Mouse (Mus musculus) kidney, embryonic 16.5 days (tissue): ENCODE data around the gene A230072I06Rik. TPM values are rescaled to one million over a fixed set of nuclear protein-coding genes. Genes with fewer than 3 reads are reported as not detected.

Experiments
- ATAC-seq: fragments of 200-750 bp; cut with Nextera tagmentation; 2 replicates; pipeline ENCODE4 v1.8.0; 2017; ENCODE audit warnings: moderate TSS enrichment; ENCODE audit not compliant: low FRiP score, low TSS enrichment
- H3K27ac ChIP-seq: fragments of 300-500 bp; sonication (generic); 2 replicates; pipeline ENCODE4 v1.5.1; 2014; ENCODE audit warnings: low read length
- H3K27me3 ChIP-seq: fragments of 300-500 bp; sonication (generic); 2 replicates; pipeline ENCODE4 v1.6.1; 2014; ENCODE audit warnings: low read length, control low read depth, mixed read lengths; ENCODE audit not compliant: insufficient read depth
- H3K36me3 ChIP-seq: fragments of 300-500 bp; sonication (generic); 2 replicates; pipeline ENCODE4 v1.6.1; 2014; ENCODE audit warnings: low read length, control low read depth, mixed read lengths; ENCODE audit not compliant: insufficient read depth
- H3K4me1 ChIP-seq: fragments of 300-500 bp; sonication (generic); 2 replicates; pipeline ENCODE4 v1.6.1; 2014; ENCODE audit warnings: low read length, control low read depth, mixed read lengths; ENCODE audit not compliant: insufficient read depth
- H3K4me2 ChIP-seq: fragments of 300-500 bp; sonication (generic); replicated peaks from 2 replicates; pipeline ENCODE4 v1.6.1; 2014; ENCODE audit warnings: low read depth, low read length
- H3K4me3 ChIP-seq: fragments of 300-500 bp; sonication (generic); 2 replicates; pipeline ENCODE4 v1.5.1; 2014; ENCODE audit warnings: mild to moderate bottlenecking, low read length
- H3K9ac ChIP-seq: fragments of 300-500 bp; sonication (generic); replicated peaks from 2 replicates; pipeline ENCODE4 v1.6.1; 2014; ENCODE audit warnings: low read length
- H3K9me3 ChIP-seq: fragments of 300-500 bp; sonication (generic); 2 replicates; pipeline ENCODE4 v1.6.1; 2016; ENCODE audit warnings: low read length, control low read depth
- WGBS: fragments of 180-500 bp; shearing (Covaris S2); extraction: QIAGEN DNeasy Blood & Tissue Kit; methylation state at CpG from one replicate; pipeline ENCODE4 v1.1.7; 2014; 5-methylcytosine and 5-hydroxymethylcytosine counted together
- polyA plus RNA-seq: library from polyadenylated mRNA; unstranded; fragments of >200 nt; fragmentation: Nextera tagmentation; extraction: Ambion mirVana; gene quantifications from 2 replicates; pipeline ENCODE4 v1.2.1, GENCODE M21; 2015

The A230072I06Rik gene
- polyA plus RNA-seq, 1 experiment from 2014 or later, result not detected

DNA sequence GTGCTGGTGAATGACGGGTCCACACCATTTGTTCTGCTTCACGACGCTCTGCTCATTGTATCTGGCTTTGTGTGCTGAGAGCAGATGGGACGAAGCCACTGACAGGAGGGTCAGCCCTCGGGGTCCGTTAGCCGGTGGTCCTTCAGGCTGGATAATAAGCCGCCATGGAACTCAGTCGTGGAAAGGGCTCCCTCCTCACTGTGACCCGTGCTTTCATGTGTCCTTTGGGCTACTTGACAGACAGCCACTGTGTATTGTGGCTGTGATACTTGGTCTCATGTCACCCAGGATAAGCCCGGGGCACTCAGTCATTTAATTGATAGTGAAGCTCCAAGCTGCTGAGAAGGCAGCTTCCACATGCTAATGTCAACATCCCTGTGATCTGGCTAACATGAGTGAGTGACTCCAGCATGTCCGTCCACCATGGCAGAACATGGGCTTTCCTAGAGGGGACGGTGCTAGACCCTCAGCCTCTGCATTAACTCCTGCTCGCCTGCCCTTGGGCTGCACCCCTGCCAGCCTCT is 10.3 kb upstream of the A230072I06Rik start:
- WGBS, result 28% methylated on average over 14 of the region's 14 CpGs
- H3K9ac ChIP-seq, result no peak overlapping the region
- no peak overlapping the region for H3K27ac ChIP-seq
- no peak overlapping the region for H3K4me3 ChIP-seq
- H3K27me3 ChIP-seq, result peaks cover 8% of the 10 kb centered on the region; the same call in 1 of the 2 replicates
- no peaks in the 10 kb centered on the region for H3K36me3 ChIP-seq
- no peaks in the 10 kb centered on the region for H3K4me1 ChIP-seq
- H3K4me2 ChIP-seq, result no peak overlapping the region
- 0 out of 2 replicates have a peak, but pooled peaks have one; percentile 23 for ATAC-seq
- no peaks in the 10 kb centered on the region for H3K9me3 ChIP-seq

GRCm38 (mm10) chr8:12279482-12280192 is 1.0 kb downstream of the A230072I06Rik start:
- H3K27ac ChIP-seq, result peak overlapping the region; percentile 40; the same call in 1 of the 2 replicates

GRCm38 (mm10) chr8:12282128-12282527 is 3.5 kb downstream of the A230072I06Rik start:
- Histone ChIP-seq H3K27ac (no peak overlapping the region), H3K9me3 (no peaks in the 10 kb centered on the region), H3K4me1 (peaks cover 17% of the 10 kb centered on the region), H3K27me3 (no peaks in the 10 kb centered on the region), H3K4me2 (no peak overlapping the region), H3K36me3 (no peaks in the 10 kb centered on the region), H3K4me3 (no peak overlapping the region), H3K9ac (no peak overlapping the region)
- WGBS, result 73% methylated on average over 22 of the region's 22 CpGs
- ATAC-seq, result no peak

More at GRCm38 (mm10) chr8:12279482-12280192, 1.0 kb downstream of the A230072I06Rik start:
- Histone ChIP-seq H3K9me3 (no peaks in the 10 kb centered on the region), H3K27me3 (no peaks in the 10 kb centered on the region), H3K9ac (0 out of 2 replicates have a peak overlapping the region, but pooled peaks have one; percentile 39), H3K4me3 (no peak overlapping the region), H3K4me2 (no peak overlapping the region), H3K4me1 (peaks cover 17% of the 10 kb centered on the region), H3K36me3 (no peaks in the 10 kb centered on the region)
- 51% methylated on average over 13 of the region's 13 CpGs for WGBS
- peak; percentile 51 for ATAC-seq

- ATAC-seq, result no peak
- Histone ChIP-seq H3K27me3 (no peaks in the 10 kb centered on the region), H3K9ac (no peak overlapping the region), H3K9me3 (no peaks in the 10 kb centered on the region), H3K4me1 (peaks cover 5% of the 10 kb centered on the region; the same call in 1 of the 2 replicates), H3K4me3 (no peak overlapping the region), H3K27ac (no peak overlapping the region), H3K36me3 (no peaks in the 10 kb centered on the region), H3K4me2 (no peak overlapping the region)
Measured at GRCm38 (mm10) chr8:12290551-12290950, 11.9 kb downstream of the A230072I06Rik start.

GRCm38 (mm10) chr8:12298326-12298950 is 19.8 kb downstream of the A230072I06Rik start:
- no peak overlapping the region for H3K4me3 ChIP-seq
- no peak for ATAC-seq
- no peaks in the 10 kb centered on the region for H3K36me3 ChIP-seq
- H3K9ac ChIP-seq, result no peak overlapping the region
- peaks cover 9% of the 10 kb centered on the region for H3K27me3 ChIP-seq
- no peaks in the 10 kb centered on the region for H3K9me3 ChIP-seq
- no peak overlapping the region for H3K4me2 ChIP-seq
- WGBS, result 79% methylated on average over 10 of the region's 10 CpGs
- H3K27ac ChIP-seq, result no peak overlapping the region
- no peaks in the 10 kb centered on the region for H3K4me1 ChIP-seq

- H3K9me3 ChIP-seq, result no peaks in the 10 kb centered on the region
- H3K27me3 ChIP-seq, result peaks cover 13% of the 10 kb centered on the region
Measured at GRCm38 (mm10) chr8:12301998-12302397, 23.4 kb downstream of the A230072I06Rik start.

GRCm38 (mm10) chr8:12312975-12313734 is 34.5 kb downstream of the A230072I06Rik start:
- Histone ChIP-seq H3K36me3 (no peaks in the 10 kb centered on the region), H3K9ac (no peak overlapping the region), H3K4me3 (no peak overlapping the region), H3K4me2 (no peak overlapping the region), H3K9me3 (no peaks in the 10 kb centered on the region), H3K4me1 (peaks cover 19% of the 10 kb centered on the region; the same call in 1 of the 2 replicates), H3K27me3 (peaks cover 27% of the 10 kb centered on the region), H3K27ac (no peak overlapping the region)
- ATAC-seq, result no peak; the same call in 1 of the 2 replicates
- 17% methylated on average over 16 of the region's 16 CpGs for WGBS

More at GRCm38 (mm10) chr8:12301998-12302397, 23.4 kb downstream of the A230072I06Rik start:
- ATAC-seq, result no peak
- Histone ChIP-seq H3K9ac (no peak overlapping the region), H3K36me3 (no peaks in the 10 kb centered on the region), H3K4me1 (no peaks in the 10 kb centered on the region), H3K4me2 (no peak overlapping the region), H3K4me3 (no peak overlapping the region), H3K27ac (no peak overlapping the region)
- 79% methylated on average over 14 of the region's 14 CpGs for WGBS

GRCm38 (mm10) chr8:12314258-12314657 is 35.6 kb downstream of the A230072I06Rik start:
- Histone ChIP-seq H3K9me3 (no peaks in the 10 kb centered on the region), H3K4me1 (peaks cover 19% of the 10 kb centered on the region; the same call in 1 of the 2 replicates), H3K4me3 (no peak overlapping the region), H3K36me3 (no peaks in the 10 kb centered on the region), H3K27me3 (peaks cover 27% of the 10 kb centered on the region), H3K9ac (no peak overlapping the region), H3K27ac (no peak overlapping the region), H3K4me2 (no peak overlapping the region)
- WGBS, result 27% methylated on average over 11 of the region's 11 CpGs
- ATAC-seq, result peak; percentile 75

DNA sequence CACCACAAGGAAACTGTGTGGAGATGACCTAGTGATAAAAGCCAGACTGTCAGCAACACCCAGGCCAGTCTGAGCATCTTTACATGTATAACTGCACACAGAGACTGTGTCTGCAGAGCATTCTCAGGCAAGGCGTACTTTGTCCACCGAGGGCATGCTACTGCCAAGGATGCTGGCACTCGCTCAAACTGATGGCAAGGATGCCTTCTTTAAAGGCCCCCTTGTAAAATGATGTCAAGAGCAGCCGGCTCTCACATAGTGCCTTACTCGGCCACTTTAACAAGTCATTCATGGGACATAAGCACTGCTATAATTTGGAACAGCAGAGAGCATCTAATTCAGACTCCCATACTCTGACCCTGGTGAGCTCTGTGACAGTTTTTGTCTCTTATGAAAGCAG is 36.6 kb downstream of the A230072I06Rik start:
- Histone ChIP-seq H3K4me1 (peaks cover 24% of the 10 kb centered on the region; the same call in 1 of the 2 replicates), H3K9me3 (no peaks in the 10 kb centered on the region), H3K27ac (no peak overlapping the region), H3K9ac (no peak overlapping the region), H3K36me3 (no peaks in the 10 kb centered on the region), H3K4me2 (no peak overlapping the region), H3K4me3 (no peak overlapping the region), H3K27me3 (peaks cover 27% of the 10 kb centered on the region)
- 79% methylated on average over 5 of the region's 5 CpGs for WGBS
- no peak for ATAC-seq
